Mouse (Mus musculus) v-Abl transformed pro-B cells (cell line): ENCODE data around the gene Lrrc71.

Experiments used
- in situ Hi-C, 2 experiments: fragments of 400-800 bp; cut with MboI; formaldehyde crosslinking; loops; one replicate each; pipeline ENCODE4 v1.15.1; 2025; ENCODE audit not compliant: unreplicated experiment in 2 of 2

The Lrrc71 gene

DNA sequence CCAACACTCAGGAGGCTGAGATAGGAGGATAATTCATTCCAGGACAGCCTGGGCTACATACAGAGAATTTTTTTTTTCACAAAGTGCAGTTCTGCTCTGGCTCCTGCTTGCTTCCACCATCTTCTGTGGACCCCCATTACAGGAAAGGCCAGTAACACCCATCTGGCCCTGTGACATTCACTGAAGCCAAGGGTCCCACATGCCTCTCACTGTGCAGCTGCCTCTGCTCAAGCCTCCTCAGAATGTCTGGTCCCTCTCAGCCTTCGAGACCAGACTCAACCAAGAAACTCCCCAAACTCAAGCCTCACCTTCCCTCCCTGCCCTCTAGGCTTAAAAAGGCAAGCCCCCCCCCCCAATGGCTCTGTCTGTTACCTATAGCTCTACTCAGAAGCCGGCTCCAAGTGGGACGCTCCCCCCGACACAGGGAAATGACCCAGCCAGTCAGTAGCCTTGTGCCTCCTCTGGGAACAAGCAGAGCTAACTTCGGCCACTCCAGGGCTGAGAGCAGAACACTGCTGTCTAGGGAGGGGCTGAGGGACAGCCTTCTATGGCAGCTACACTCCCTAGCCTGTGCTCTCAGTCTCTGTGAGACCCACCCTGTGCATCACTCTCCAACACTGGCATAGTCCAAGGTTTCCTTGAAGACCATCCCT, 17.3 kb upstream of the Lrrc71 start:
- in situ Hi-C loops: loop anchor here in 1 of 2 experiments (10.0 kb wide), 1 partner anchor 309 kb away; the partner anchor contains the start of gene Ttc24

GRCm38 (mm10) chr3:87765091-87765490, 16.7 kb upstream of the Lrrc71 start:
- in situ Hi-C loops: loop anchor here in 1 of 2 experiments (10.0 kb wide), 1 partner anchor 310 kb away; the partner anchor contains the start of gene Ttc24

GRCm38 (mm10) chr3:87764506-87764905, 16.1 kb upstream of the Lrrc71 start:
- in situ Hi-C loops: loop anchor here in 1 of 2 experiments (10.0 kb wide), 1 partner anchor 310 kb away; the partner anchor contains the start of gene Ttc24

- in situ Hi-C loops: loop anchor here in 1 of 2 experiments (10.0 kb wide), 1 partner anchor 311 kb away; the partner anchor contains the start of gene Ttc24
Measured at GRCm38 (mm10) chr3:87763683-87764289, 15.4 kb upstream of the Lrrc71 start.

GRCm38 (mm10) chr3:87763202-87763601, 14.8 kb upstream of the Lrrc71 start:
- in situ Hi-C loops: loop anchor here in 1 of 2 experiments (10.0 kb wide), 1 partner anchor 312 kb away; the partner anchor contains the start of gene Ttc24

- in situ Hi-C loops: loop anchor here in 1 of 2 experiments (10.0 kb wide), 1 partner anchor 313 kb away; the partner anchor contains the start of gene Ttc24
Measured at GRCm38 (mm10) chr3:87761408-87762375, 13.3 kb upstream of the Lrrc71 start.

GRCm38 (mm10) chr3:87758641-87759040, 10.2 kb upstream of the Lrrc71 start:
- in situ Hi-C loops: loop anchor here (5.0 to 10.0 kb wide), 3 partner anchors 56 to 104 kb away; no protein-coding TSS in a partner anchor

DNA sequence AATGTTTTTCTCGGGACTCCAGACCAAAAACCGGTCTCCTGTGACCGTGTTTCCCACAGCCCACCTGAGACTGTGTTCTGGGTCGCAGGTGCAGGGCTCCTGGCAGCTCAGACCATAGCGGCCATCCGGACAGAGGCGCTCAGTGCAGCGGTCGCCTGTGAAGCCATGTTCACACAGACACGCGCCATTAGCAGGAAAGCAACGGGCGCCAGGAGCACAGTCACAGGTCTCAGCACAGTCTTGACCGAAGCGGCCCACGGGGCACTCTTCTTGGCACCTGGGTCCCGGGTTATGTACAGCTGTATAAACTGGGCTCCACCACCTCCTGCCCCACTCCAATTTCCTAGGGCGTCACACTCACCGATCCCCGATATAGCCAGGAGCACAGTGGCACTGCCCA, 8.1 kb upstream of the Lrrc71 start:
- in situ Hi-C loops: loop anchor here (5.0 to 10.0 kb wide), 3 partner anchors 58 to 106 kb away; no protein-coding TSS in a partner anchor

DNA sequence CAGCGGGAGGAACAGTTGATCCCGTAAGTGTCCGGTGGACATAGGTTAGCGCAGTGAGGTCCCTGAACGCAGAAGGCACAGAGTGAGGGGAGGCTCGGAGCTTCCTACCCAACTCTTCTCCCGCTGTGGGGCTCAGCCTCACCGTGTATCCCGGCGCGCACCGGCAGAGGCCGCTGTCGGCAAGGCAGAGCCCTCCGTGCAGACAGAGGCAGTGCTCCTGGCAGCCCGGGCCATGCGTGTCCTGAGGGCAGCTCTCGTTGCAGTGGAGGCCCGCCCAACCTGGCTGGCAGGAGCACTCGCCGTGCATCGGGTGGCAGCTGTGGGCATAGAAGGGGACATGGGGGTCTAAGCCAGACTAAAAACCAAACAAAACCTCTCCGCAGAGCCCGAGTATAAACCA, 7.5 kb upstream of the Lrrc71 start:
- in situ Hi-C loops: loop anchor here (5.0 to 10.0 kb wide), 3 partner anchors 59 to 106 kb away; no protein-coding TSS in a partner anchor

DNA sequence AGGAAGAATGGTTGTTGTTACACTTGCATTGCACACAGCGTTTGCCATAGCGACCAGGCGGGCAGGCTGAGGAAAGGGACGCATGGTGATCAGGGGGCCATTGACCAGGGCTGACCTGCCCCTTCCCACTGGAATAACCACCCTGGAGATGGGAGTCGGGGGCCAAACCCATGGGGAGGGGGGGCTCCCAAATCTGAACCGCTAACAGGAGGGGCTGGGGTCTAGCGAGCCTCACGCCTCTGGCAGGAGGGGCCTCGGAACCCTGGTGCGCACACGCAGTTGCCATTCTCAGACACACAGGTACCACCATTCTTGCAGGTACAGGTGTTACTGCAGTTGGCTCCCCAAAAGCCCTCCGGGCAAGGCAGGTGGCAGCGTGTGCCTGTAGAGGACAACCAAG, 5.4 kb upstream of the Lrrc71 start:
- in situ Hi-C loops: loop anchor here in 1 of 2 experiments (10.0 kb wide), 1 partner anchor 61 kb away; no protein-coding TSS in a partner anchor

DNA sequence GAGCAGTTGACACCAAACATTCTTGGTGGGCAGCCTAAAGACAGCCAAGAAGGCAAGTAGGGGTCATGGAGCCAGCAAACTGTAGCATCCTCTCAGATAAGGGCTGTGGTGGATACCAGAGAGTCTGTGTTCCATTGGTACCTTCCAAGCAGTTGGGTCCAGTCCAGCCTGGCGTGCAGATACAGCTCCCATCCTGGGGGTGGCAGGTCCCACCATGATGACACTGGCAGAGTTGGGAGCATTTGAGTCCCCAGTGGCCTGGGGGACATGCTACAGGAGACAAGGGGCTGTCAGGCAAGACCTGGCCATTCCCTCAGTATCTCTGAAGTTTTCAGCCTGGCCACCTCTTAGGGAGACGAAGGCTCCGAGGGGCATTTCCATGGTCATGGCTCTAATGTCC, 4.1 kb upstream of the Lrrc71 start:
- in situ Hi-C loops: loop anchor here in 1 of 2 experiments (10.0 kb wide), 1 partner anchor 62 kb away; no protein-coding TSS in a partner anchor

- in situ Hi-C loops: loop anchor here (10.0 kb wide), 3 partner anchors 65 to 505 kb away; no protein-coding TSS in a partner anchor
Measured at GRCm38 (mm10) chr3:87749977-87750376, 1.6 kb upstream of the Lrrc71 start.

GRCm38 (mm10) chr3:87749036-87749435, 611 bp upstream of the Lrrc71 start:
- in situ Hi-C loops: loop anchor here in 1 of 2 experiments (10.0 kb wide), 2 partner anchors 244 to 504 kb away; no protein-coding TSS in a partner anchor

DNA sequence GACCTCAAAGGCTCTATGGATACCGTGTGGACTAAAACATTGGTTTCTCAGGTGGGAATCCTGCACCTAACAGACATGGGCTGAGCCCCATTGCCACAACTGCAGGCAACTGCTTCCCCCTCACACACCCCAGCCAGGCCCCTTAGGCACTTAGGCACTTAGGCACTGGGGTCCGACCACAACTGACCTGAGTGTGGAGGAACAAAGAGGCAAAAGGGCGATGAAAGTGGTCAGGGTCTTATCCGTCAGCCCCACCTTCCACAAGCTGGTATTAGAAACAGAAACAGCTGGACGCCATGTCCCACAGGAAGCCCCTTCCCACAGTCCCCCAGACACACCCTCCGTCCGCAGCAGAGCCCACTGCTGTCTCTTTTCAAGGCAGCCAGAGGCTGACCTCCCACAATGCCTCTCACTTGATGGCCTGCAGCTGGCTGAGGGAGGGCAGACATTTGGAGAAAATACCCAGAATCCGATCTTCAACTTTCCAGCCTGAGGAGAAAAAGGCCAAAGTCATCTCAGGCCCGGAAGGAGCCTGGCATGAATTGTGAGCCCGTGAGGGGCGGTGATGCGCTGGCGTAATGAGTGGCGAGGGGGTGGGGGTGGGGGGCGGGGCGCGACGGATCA, 3.3 kb downstream of the Lrrc71 start:
- in situ Hi-C loops: loop anchor here in 1 of 2 experiments (10.0 kb wide), 2 partner anchors 240 to 500 kb away; no protein-coding TSS in a partner anchor

GRCm38 (mm10) chr3:87743927-87744326, 4.5 kb downstream of the Lrrc71 start:
- in situ Hi-C loops: loop anchor here in 1 of 2 experiments (10.0 kb wide), 2 partner anchors 239 to 499 kb away; no protein-coding TSS in a partner anchor

DNA sequence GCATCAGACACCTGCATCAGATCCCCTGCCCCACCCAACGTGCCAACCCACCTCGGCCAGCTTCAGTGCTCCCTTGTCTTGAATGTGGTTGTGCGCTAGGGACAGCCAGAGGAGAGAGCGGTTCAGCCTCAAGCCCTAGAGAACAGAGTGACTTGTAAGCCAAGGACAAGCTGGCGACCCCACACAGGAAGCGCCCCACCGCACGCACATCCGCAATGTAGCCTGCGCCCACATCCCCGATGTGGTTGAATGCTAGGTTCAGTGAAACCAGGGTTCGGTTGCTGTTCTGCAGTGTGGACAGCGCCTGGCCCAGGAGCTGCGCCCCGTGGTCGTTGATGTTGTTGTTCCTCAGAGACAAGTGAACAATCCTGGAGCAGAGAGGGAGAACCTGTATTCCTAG, 5.7 kb downstream of the Lrrc71 start:
- in situ Hi-C loops: loop anchor here in 1 of 2 experiments (10.0 kb wide), 2 partner anchors 238 to 498 kb away; no protein-coding TSS in a partner anchor

DNA sequence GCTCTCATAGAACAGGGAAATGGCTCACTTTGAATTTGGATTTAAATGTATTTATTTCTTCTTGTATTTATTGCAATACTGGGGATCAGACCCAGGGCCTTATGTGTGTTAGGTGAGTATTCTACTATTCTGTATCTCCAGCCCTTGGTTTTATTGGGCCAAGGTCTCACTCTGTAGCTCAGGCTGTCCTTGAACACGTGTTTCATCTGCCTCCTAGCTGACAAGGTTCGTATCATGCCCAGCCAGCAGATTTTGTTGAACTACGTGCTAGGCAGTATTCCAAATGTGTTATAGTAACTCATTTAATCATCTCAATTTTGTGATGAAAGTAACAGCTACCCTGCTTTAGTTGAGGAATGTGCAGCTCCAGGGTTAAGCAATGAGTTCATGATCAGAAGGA, 6.4 kb downstream of the Lrrc71 start:
- in situ Hi-C loops: loop anchor here in 1 of 2 experiments (10.0 kb wide), 2 partner anchors 237 to 497 kb away; no protein-coding TSS in a partner anchor

DNA sequence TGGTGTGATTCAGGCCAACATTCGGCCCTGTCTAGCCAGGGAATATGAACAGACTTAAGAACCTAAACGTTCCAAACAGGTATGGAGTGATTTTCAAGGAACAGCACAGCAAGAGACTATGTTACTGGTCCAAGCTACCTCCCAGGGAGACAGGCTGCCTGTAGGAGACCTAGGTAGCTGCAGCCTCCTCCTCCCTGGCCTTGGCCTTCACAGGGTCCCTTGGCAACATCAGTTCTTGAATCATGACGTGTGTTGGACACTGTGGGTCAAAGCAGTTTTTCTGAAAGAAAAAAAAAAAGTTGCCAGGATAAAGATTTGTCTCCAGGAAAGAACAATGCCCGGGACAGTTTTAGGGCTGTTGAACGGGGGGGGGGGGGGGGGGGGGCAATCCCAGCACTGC, 9.5 kb downstream of the Lrrc71 start:
- in situ Hi-C loops: no loop called here

DNA sequence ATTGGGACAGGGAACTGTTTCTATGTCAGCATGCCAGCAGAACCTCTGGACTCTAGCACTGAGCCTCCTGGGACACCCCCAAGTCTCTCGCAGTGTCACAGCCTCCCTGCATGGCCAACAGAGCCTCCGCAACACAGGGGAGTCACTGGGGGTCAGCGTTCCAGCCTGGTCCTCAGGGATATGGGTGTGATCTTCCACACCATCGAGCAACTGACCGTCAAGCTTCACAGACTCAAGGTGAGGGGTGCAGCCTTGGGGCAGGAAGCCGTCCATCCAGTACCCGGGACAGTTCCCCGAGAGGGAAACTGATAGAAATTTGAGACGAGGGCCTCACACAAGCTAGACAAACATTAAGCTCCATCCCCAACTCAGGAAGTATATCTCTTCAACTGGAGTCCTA, 13.1 kb downstream of the Lrrc71 start:
- in situ Hi-C loops: no loop called here
